Mouse (Mus musculus): ENCODE results near the gene Apod. TPM values are rescaled to one million over a fixed set of nuclear protein-coding genes. Genes with fewer than 3 reads are reported as not detected.
A peak's percentile ranks its signal among the peaks of the same experiment; 100 is the strongest.

The Apod gene
- polyA plus RNA-seq, 1 experiment from 2014 or later: 0.11 TPM

DNA sequence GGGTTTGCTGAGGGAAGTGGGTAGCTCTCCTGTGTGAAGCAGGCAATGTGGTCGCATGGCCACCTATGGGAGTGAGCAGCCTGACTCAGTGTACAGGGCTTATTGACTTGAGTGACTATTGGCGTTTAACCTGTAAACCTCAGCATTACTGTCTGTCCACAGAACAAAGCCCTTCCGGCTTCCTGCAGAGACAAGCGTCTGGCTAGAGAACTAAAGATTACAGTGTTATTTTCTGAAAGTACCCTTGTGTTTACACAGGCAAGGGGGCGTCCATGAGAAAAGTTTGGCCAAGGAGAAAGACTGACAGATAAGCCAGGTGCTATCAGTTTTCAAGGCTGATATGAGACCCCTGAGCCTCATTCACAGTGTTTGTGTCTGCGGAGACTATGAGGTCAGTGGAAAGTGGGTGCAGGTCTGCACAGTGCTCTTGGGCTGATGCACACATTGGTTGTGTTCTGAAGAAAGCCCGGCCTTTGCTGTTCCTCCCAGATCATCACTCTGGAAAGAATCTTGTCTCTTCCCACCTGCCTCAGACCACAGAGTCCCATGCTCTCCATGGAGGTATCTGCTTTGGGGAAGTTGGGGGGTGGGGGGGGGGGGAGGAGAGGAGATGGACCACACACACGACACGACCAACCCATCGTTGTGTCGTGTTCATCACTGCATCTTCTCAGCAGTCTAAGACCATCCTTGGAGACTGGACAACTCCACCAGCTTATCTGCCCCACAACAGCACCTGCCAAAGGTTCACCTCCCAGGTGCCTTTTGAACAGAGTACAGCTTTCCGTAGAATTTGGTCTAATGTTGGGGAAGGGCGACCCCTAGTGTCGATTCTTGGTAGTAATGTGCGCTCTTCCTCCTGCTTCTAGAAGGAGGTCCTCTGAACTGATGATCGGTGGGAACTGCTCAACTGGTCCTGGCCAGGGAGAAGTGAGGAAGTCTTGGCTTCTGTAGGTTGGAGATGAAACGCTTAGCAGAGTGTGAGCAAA is 40.0 kb upstream of the Apod start:
- H3K9ac ChIP-seq (replicated peaks): no peak overlapping the region
- peaks cover 8% of the 10 kb centered on the region; the same call in 1 of the 2 replicates for H3K4me1 ChIP-seq (ENCODE audit: insufficient read depth)
- no peak overlapping the region for H3K4me2 ChIP-seq (ENCODE audit: low read depth, low read length)
- peak; percentile 62 for ATAC-seq
- no peaks in the 10 kb centered on the region for H3K27me3 ChIP-seq (ENCODE audit: insufficient read depth, low read length)
- H3K4me3 ChIP-seq (ENCODE audit: low read depth, low read length): no peak overlapping the region
- peak; percentile 82 for DNase-seq
- 18% methylated on average over 17 of the region's 17 CpGs for WGBS (ENCODE audit: insufficient replicate concordance)
- no peaks in the 10 kb centered on the region for H3K36me3 ChIP-seq (replicated peaks; ENCODE audit: insufficient read depth, low read length)
- no peak overlapping the region for H3K27ac ChIP-seq (ENCODE audit: low read depth)
- TF ChIP-seq CTCF (IDR thresholded peaks at IDR 0.05; ENCODE audit: low read depth) (peak; percentile 92), EP300 (IDR thresholded peaks at IDR 0.05; ENCODE audit: low read depth) (no peak)
- no peaks in the 10 kb centered on the region for H3K9me3 ChIP-seq (ENCODE audit: low read length)

DNA sequence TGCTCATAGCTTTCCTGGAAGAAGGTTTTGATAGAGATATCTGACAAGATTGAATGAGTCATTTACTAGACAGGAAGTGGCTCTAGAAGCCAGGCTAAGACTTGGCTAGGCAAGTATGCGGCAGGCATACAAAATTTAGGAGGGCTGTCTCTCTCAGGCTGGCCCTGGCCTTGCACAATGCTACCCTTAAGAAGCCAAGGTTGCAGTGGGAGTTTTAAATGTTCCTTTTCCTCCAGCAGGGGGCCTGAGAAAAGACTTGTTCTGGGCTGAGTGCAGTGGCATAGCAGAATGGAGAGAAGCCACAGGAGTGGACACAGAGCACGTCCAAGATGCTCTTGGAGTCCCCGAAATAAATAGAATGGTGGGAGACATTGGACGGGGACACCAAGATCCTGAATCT is 38.4 kb upstream of the Apod start:
- TF ChIP-seq CTCF (IDR thresholded peaks at IDR 0.05; ENCODE audit: low read depth) (peak; percentile 60), EP300 (IDR thresholded peaks at IDR 0.05; ENCODE audit: low read depth) (no peak)
- DNase-seq (no peak), ATAC-seq (no peak)
- Histone ChIP-seq H3K4me1 (ENCODE audit: insufficient read depth) (0 out of 2 replicates have a peak, but pooled peaks cover 4% of the 10 kb centered on the region), H3K4me3 (ENCODE audit: low read depth, low read length) (no peak overlapping the region), H3K27ac (ENCODE audit: low read depth) (no peak overlapping the region), H3K9me3 (ENCODE audit: low read length) (no peaks in the 10 kb centered on the region), H3K27me3 (ENCODE audit: insufficient read depth, low read length) (no peaks in the 10 kb centered on the region), H3K36me3 (replicated peaks; ENCODE audit: insufficient read depth, low read length) (no peaks in the 10 kb centered on the region), H3K4me2 (ENCODE audit: low read depth, low read length) (no peak overlapping the region), H3K9ac (replicated peaks) (no peak overlapping the region)
- WGBS (ENCODE audit: insufficient replicate concordance): 50% methylated on average over 4 of the region's 4 CpGs

DNA sequence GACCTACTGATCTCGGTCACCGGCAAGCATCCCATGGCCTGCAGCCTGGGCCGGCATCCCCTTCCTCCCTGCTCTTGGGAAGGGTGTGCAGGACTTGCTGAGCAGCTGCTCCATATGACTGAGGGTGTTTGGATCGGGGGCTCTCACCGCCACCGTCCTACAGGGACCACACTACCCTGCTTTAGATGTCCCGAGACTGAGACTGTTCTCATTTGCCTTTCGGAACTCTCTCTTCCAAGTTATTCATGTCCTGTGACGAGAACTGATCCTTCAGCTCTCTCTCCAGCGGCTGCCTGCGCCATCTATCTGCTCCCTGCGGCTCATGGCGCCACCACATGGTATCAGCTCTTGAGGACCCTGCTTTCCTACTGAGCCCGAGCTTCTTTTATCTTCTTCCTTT is 33.0 kb upstream of the Apod start:
- Histone ChIP-seq H3K27ac (ENCODE audit: low read depth) (no peak overlapping the region), H3K9ac (replicated peaks) (no peak overlapping the region), H3K4me2 (ENCODE audit: low read depth, low read length) (no peak overlapping the region), H3K9me3 (ENCODE audit: low read length) (no peaks in the 10 kb centered on the region), H3K4me3 (ENCODE audit: low read depth, low read length) (no peak overlapping the region), H3K4me1 (ENCODE audit: insufficient read depth) (no peaks in the 10 kb centered on the region), H3K36me3 (replicated peaks; ENCODE audit: insufficient read depth, low read length) (no peaks in the 10 kb centered on the region), H3K27me3 (ENCODE audit: insufficient read depth, low read length) (no peaks in the 10 kb centered on the region)
- DNase-seq (peak; percentile 28), ATAC-seq (no peak)
- 20% methylated on average over 14 of the region's 14 CpGs for whole genome bisulfite sequencing (ENCODE audit: insufficient replicate concordance)
- no peak for TF ChIP-seq EP300 (IDR thresholded peaks at IDR 0.05; ENCODE audit: low read depth)
- TF ChIP-seq CTCF (IDR thresholded peaks at IDR 0.05; ENCODE audit: low read depth): peak; percentile 58

DNA sequence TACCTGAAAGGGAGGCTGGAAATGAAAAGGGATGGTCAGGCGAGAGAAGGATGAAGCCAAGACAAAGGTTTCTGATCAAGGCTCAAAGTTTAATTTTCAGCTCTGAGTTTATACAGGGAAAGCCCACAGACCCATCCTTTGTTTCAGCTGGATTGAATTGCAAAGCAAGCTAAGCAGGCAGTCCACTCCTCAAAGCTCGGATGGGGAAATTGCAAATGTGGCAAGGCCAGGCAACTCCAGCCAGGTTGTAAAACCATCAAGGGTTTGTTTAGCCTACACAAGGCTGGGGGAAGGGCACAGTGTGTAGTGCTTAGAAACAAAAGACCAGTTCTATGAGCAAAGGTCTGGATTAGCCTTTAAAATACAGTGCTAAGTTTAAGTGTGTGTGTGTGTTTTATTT is 28.4 kb upstream of the Apod start:
- Histone ChIP-seq H3K36me3 (replicated peaks; ENCODE audit: insufficient read depth, low read length) (no peaks in the 10 kb centered on the region), H3K4me1 (ENCODE audit: insufficient read depth) (no peaks in the 10 kb centered on the region), H3K9me3 (ENCODE audit: low read length) (no peaks in the 10 kb centered on the region), H3K4me3 (ENCODE audit: low read depth, low read length) (no peak overlapping the region), H3K27ac (ENCODE audit: low read depth) (no peak overlapping the region), H3K4me2 (ENCODE audit: low read depth, low read length) (no peak overlapping the region), H3K27me3 (ENCODE audit: insufficient read depth, low read length) (no peaks in the 10 kb centered on the region), H3K9ac (replicated peaks) (no peak overlapping the region)
- ATAC-seq (no peak), DNase-seq (no peak)
- TF ChIP-seq CTCF (IDR thresholded peaks at IDR 0.05; ENCODE audit: low read depth) (no peak), EP300 (IDR thresholded peaks at IDR 0.05; ENCODE audit: low read depth) (no peak)
- WGBS (ENCODE audit: insufficient replicate concordance): 58% methylated on average over 2 of the region's 2 CpGs

GRCm38 (mm10) chr16:31342556-31342955 is 27.9 kb upstream of the Apod start:
- no peak for DNase-seq

GRCm38 (mm10) chr16:31339332-31339731 is 24.7 kb upstream of the Apod start:
- Histone ChIP-seq H3K27me3 (ENCODE audit: insufficient read depth, low read length) (no peaks in the 10 kb centered on the region), H3K4me3 (ENCODE audit: low read depth, low read length) (no peak overlapping the region), H3K4me2 (ENCODE audit: low read depth, low read length) (no peak overlapping the region), H3K9ac (replicated peaks) (no peak overlapping the region), H3K9me3 (ENCODE audit: low read length) (no peaks in the 10 kb centered on the region), H3K36me3 (replicated peaks; ENCODE audit: insufficient read depth, low read length) (no peaks in the 10 kb centered on the region), H3K27ac (ENCODE audit: low read depth) (no peak overlapping the region), H3K4me1 (ENCODE audit: insufficient read depth) (no peaks in the 10 kb centered on the region)
- no peak for TF ChIP-seq EP300 (IDR thresholded peaks at IDR 0.05; ENCODE audit: low read depth)
- TF ChIP-seq CTCF (IDR thresholded peaks at IDR 0.05; ENCODE audit: low read depth): no peak
- ATAC-seq: no peak
- 39% methylated on average over 5 of the region's 5 CpGs for WGBS (ENCODE audit: insufficient replicate concordance)
- DNase-seq: no peak

More at GRCm38 (mm10) chr16:31342556-31342955, 27.9 kb upstream of the Apod start:
- H3K9ac ChIP-seq (replicated peaks): no peak overlapping the region
- 43% methylated on average over 5 of the region's 5 CpGs for WGBS (ENCODE audit: insufficient replicate concordance)
- H3K4me1 ChIP-seq (ENCODE audit: insufficient read depth): no peaks in the 10 kb centered on the region
- H3K27me3 ChIP-seq (ENCODE audit: insufficient read depth, low read length): no peaks in the 10 kb centered on the region
- H3K9me3 ChIP-seq (ENCODE audit: low read length): no peaks in the 10 kb centered on the region
- H3K4me3 ChIP-seq (ENCODE audit: low read depth, low read length): no peak overlapping the region
- no peak overlapping the region for H3K27ac ChIP-seq (ENCODE audit: low read depth)
- H3K36me3 ChIP-seq (replicated peaks; ENCODE audit: insufficient read depth, low read length): no peaks in the 10 kb centered on the region
- TF ChIP-seq CTCF (IDR thresholded peaks at IDR 0.05; ENCODE audit: low read depth) (no peak), EP300 (IDR thresholded peaks at IDR 0.05; ENCODE audit: low read depth) (no peak)
- no peak for ATAC-seq
- no peak overlapping the region for H3K4me2 ChIP-seq (ENCODE audit: low read depth, low read length)
